Mouse (Mus musculus): ENCODE measurements around the gene Exoc3l. TPM values are rescaled to one million over a fixed set of nuclear protein-coding genes. Genes with fewer than 3 reads are reported as not detected.
A peak's percentile ranks its signal among the peaks of the same experiment; 100 is the strongest.

The Exoc3l gene
- polyA plus RNA-seq, 1 experiment from 2014 or later, result 11.5 TPM

- H3K36me3 ChIP-seq (replicated peaks), result peaks cover 76% of the 10 kb centered on the region
- H3K27me3 ChIP-seq (ENCODE audit: poor library complexity, severe bottlenecking), result no peaks in the 10 kb centered on the region
- H3K4me1 ChIP-seq, result peaks cover 15% of the 10 kb centered on the region
- DNase-seq (ENCODE audit: extremely low spot score, low spot score), result no peak
- H3K9me3 ChIP-seq, result no peaks in the 10 kb centered on the region
- 96% methylated on average over 12 of the region's 12 CpGs for WGBS
- no peak overlapping the region; the same call in 1 of the 2 replicates for H3K4me3 ChIP-seq
- H3K27ac ChIP-seq, result no peak overlapping the region
These were observed 34.4 kb upstream of the Exoc3l start for GRCm38 (mm10) chr8:105330325-105330724.

GRCm38 (mm10) chr8:105326968-105327367, 31.1 kb upstream of the Exoc3l start:
- no peak for DNase-seq (ENCODE audit: extremely low spot score, low spot score)
- Histone ChIP-seq H3K27ac (peak overlapping the region; percentile 88), H3K9me3 (no peaks in the 10 kb centered on the region), H3K4me1 (peaks cover 23% of the 10 kb centered on the region), H3K27me3 (ENCODE audit: poor library complexity, severe bottlenecking) (no peaks in the 10 kb centered on the region), H3K36me3 (replicated peaks) (peaks cover 53% of the 10 kb centered on the region), H3K4me3 (peak overlapping the region; percentile 76)
- WGBS, result 39% methylated on average over 6 of the region's 6 CpGs

GRCm38 (mm10) chr8:105326141-105326672, 30.3 kb upstream of the Exoc3l start, which contains the start of the genes Lrrc29 and Tmem208:
TSS of gene Lrrc29 (minus strand) at chr8:105326278.
TSS of gene Tmem208 (plus strand) at chr8:105326354.
- DNase-seq (ENCODE audit: extremely low spot score, low spot score), result peak; percentile 96
- H3K27me3 ChIP-seq (ENCODE audit: poor library complexity, severe bottlenecking), result no peaks in the 10 kb centered on the region
- H3K9me3 ChIP-seq, result no peaks in the 10 kb centered on the region
- WGBS, result under 1% methylated on average over 36 of the region's 36 CpGs
- peak within 1 kb of the TSS; percentile 76 for H3K4me3 ChIP-seq
- peak within 1 kb of the TSS; percentile 88 for H3K27ac ChIP-seq
- H3K4me1 ChIP-seq, result peaks cover 23% of the 10 kb centered on the region
- peaks cover 46% of the 10 kb centered on the region for H3K36me3 ChIP-seq (replicated peaks)

GRCm38 (mm10) chr8:105325641-105326093, 29.8 kb upstream of the Exoc3l start:
- Histone ChIP-seq H3K27ac (peak overlapping the region; percentile 88), H3K4me1 (peaks cover 23% of the 10 kb centered on the region), H3K9me3 (no peaks in the 10 kb centered on the region), H3K4me3 (peak overlapping the region; percentile 76), H3K27me3 (ENCODE audit: poor library complexity, severe bottlenecking) (no peaks in the 10 kb centered on the region), H3K36me3 (replicated peaks) (peaks cover 40% of the 10 kb centered on the region)
- WGBS, result 1% methylated on average over 12 of the region's 12 CpGs
- DNase-seq (ENCODE audit: extremely low spot score, low spot score), result no peak

- DNase-seq (ENCODE audit: extremely low spot score, low spot score), result no peak
- 88% methylated on average over 4 of the region's 4 CpGs for WGBS
These were observed 27.3 kb upstream of the Exoc3l start for GRCm38 (mm10) chr8:105323183-105323582.

GRCm38 (mm10) chr8:105318662-105319190, 22.8 kb upstream of the Exoc3l start:
- no peak for DNase-seq (ENCODE audit: extremely low spot score, low spot score)
- Histone ChIP-seq H3K27me3 (ENCODE audit: poor library complexity, severe bottlenecking) (no peaks in the 10 kb centered on the region), H3K27ac (no peak overlapping the region), H3K9me3 (no peaks in the 10 kb centered on the region), H3K4me3 (no peak overlapping the region), H3K36me3 (replicated peaks) (peaks cover 68% of the 10 kb centered on the region), H3K4me1 (peaks cover 6% of the 10 kb centered on the region; the same call in 1 of the 2 replicates)
- 87% methylated on average over 11 of the region's 11 CpGs for WGBS

More at GRCm38 (mm10) chr8:105323183-105323582, 27.3 kb upstream of the Exoc3l start:
- no peaks in the 10 kb centered on the region for H3K27me3 ChIP-seq (ENCODE audit: poor library complexity, severe bottlenecking)
- no peak overlapping the region for H3K4me3 ChIP-seq
- no peak overlapping the region for H3K27ac ChIP-seq
- H3K36me3 ChIP-seq (replicated peaks), result peaks cover 37% of the 10 kb centered on the region
- H3K4me1 ChIP-seq, result peaks cover 23% of the 10 kb centered on the region
- H3K9me3 ChIP-seq, result no peaks in the 10 kb centered on the region

- peaks cover 70% of the 10 kb centered on the region for H3K36me3 ChIP-seq (replicated peaks)
- no peaks in the 10 kb centered on the region for H3K27me3 ChIP-seq (ENCODE audit: poor library complexity, severe bottlenecking)
- peaks cover 6% of the 10 kb centered on the region; the same call in 1 of the 2 replicates for H3K4me1 ChIP-seq
- no peak for DNase-seq (ENCODE audit: extremely low spot score, low spot score)
- H3K9me3 ChIP-seq, result no peaks in the 10 kb centered on the region
- no peak overlapping the region for H3K4me3 ChIP-seq
- H3K27ac ChIP-seq, result no peak overlapping the region
- 91% methylated on average over 4 of the region's 4 CpGs for WGBS
These were observed 22.0 kb upstream of the Exoc3l start for GRCm38 (mm10) chr8:105317941-105318340.

- 94% methylated on average over 18 of the region's 18 CpGs for WGBS
- Histone ChIP-seq H3K9me3 (no peaks in the 10 kb centered on the region), H3K36me3 (replicated peaks) (peaks cover 89% of the 10 kb centered on the region), H3K4me3 (no peak overlapping the region), H3K27ac (no peak overlapping the region), H3K27me3 (ENCODE audit: poor library complexity, severe bottlenecking) (no peaks in the 10 kb centered on the region), H3K4me1 (peaks cover 6% of the 10 kb centered on the region; the same call in 1 of the 2 replicates)
- DNase-seq (ENCODE audit: extremely low spot score, low spot score), result no peak
These were observed 19.3 kb upstream of the Exoc3l start for GRCm38 (mm10) chr8:105315073-105315769.

- no peak overlapping the region for H3K27ac ChIP-seq
- WGBS, result 77% methylated on average over 9 of the region's 9 CpGs
These were observed 17.9 kb upstream of the Exoc3l start for GRCm38 (mm10) chr8:105313622-105314402.

GRCm38 (mm10) chr8:105312891-105313481, 17.1 kb upstream of the Exoc3l start:
- no peak for DNase-seq (ENCODE audit: extremely low spot score, low spot score)
- Histone ChIP-seq H3K27me3 (ENCODE audit: poor library complexity, severe bottlenecking) (no peaks in the 10 kb centered on the region), H3K36me3 (replicated peaks) (peaks cover 89% of the 10 kb centered on the region), H3K4me1 (peaks cover 6% of the 10 kb centered on the region; the same call in 1 of the 2 replicates), H3K9me3 (no peaks in the 10 kb centered on the region), H3K4me3 (no peak overlapping the region), H3K27ac (no peak overlapping the region)
- WGBS, result 91% methylated on average over 8 of the region's 8 CpGs

More at GRCm38 (mm10) chr8:105313622-105314402, 17.9 kb upstream of the Exoc3l start:
- no peak for DNase-seq (ENCODE audit: extremely low spot score, low spot score)
- Histone ChIP-seq H3K36me3 (replicated peaks) (peaks cover 89% of the 10 kb centered on the region), H3K27me3 (ENCODE audit: poor library complexity, severe bottlenecking) (no peaks in the 10 kb centered on the region), H3K9me3 (no peaks in the 10 kb centered on the region), H3K4me3 (no peak overlapping the region), H3K4me1 (peaks cover 6% of the 10 kb centered on the region; the same call in 1 of the 2 replicates)

GRCm38 (mm10) chr8:105311718-105312117, 15.8 kb upstream of the Exoc3l start:
- Histone ChIP-seq H3K36me3 (replicated peaks) (peaks cover 92% of the 10 kb centered on the region), H3K27me3 (ENCODE audit: poor library complexity, severe bottlenecking) (no peaks in the 10 kb centered on the region), H3K4me3 (no peak overlapping the region), H3K9me3 (no peaks in the 10 kb centered on the region), H3K27ac (no peak overlapping the region), H3K4me1 (peaks cover 6% of the 10 kb centered on the region)
- 83% methylated on average over 1 of the region's 1 CpGs for WGBS
- DNase-seq (ENCODE audit: extremely low spot score, low spot score), result no peak

GRCm38 (mm10) chr8:105310118-105310517, 14.2 kb upstream of the Exoc3l start:
- Histone ChIP-seq H3K4me3 (no peak overlapping the region), H3K27ac (no peak overlapping the region), H3K9me3 (no peaks in the 10 kb centered on the region), H3K36me3 (replicated peaks) (peaks cover 88% of the 10 kb centered on the region), H3K4me1 (peaks cover 21% of the 10 kb centered on the region), H3K27me3 (ENCODE audit: poor library complexity, severe bottlenecking) (no peaks in the 10 kb centered on the region)
- 88% methylated on average over 8 of the region's 8 CpGs for WGBS
- no peak for DNase-seq (ENCODE audit: extremely low spot score, low spot score)
